In genomic region chr17:63836641-63837040, GRCm38 (mm10) we compare ENCODE assay signal across 23 mouse cellular contexts. TPM values are rescaled to one million over a fixed set of nuclear protein-coding genes. Genes with fewer than 3 reads are reported as not detected.
"Had no signal": no experiment of that assay in that cellular context is flagged by ENCODE, and none has a peak within 500 bp of the region (broad histone marks: within the 10 kb centered on the region; RNA-seq: fewer than 3 reads in every experiment).

No protein-coding gene starts in this region.

- H3K27me3 ChIP-seq: kidney, embryonic 15.5 days; limb, embryonic 12.5 days; limb, embryonic 15.5 days; midbrain, embryonic 15.5 days; neural tube, embryonic 13.5 days; stomach, embryonic 15.5 days had no signal

- H3K36me3 ChIP-seq: kidney, embryonic 15.5 days; limb, embryonic 12.5 days; limb, embryonic 15.5 days; midbrain, embryonic 15.5 days; neural tube, embryonic 13.5 days; stomach, embryonic 15.5 days had no signal

- ATAC-seq: liver, postnatal 0 days; lung, postnatal 0 days; midbrain, embryonic 15.5 days had no signal

- H3K4me2 ChIP-seq: kidney, embryonic 15.5 days; limb, embryonic 12.5 days; limb, embryonic 15.5 days; liver, embryonic 11.5 days; lung, embryonic 14.5 days; midbrain, embryonic 15.5 days; neural tube, embryonic 13.5 days; stomach, embryonic 15.5 days had no signal

- H3K27ac ChIP-seq: kidney, embryonic 15.5 days; left cerebral cortex, adult 2 months; limb, embryonic 12.5 days; limb, embryonic 15.5 days; liver, embryonic 14.5 days; macrophage; midbrain, embryonic 15.5 days; neural tube, embryonic 13.5 days; stomach, embryonic 15.5 days had no signal

- DNase-seq: kidney, adult 8-10 months; kidney, postnatal 10 days; kidney, postnatal 36 days; layer of hippocampus, postnatal 36 days; left cerebral cortex, postnatal 4 days; liver, postnatal 0 days; lung, embryonic 14.5 days; retina, postnatal 1 day; right cerebral cortex, postnatal 14 days; right cerebral cortex, postnatal 4 days; thymus, postnatal 25 days had no signal

- H3K9me3 ChIP-seq: kidney, embryonic 15.5 days; limb, embryonic 15.5 days; midbrain, embryonic 15.5 days; neural tube, embryonic 13.5 days; stomach, embryonic 15.5 days had no signal

- H3K9ac ChIP-seq: kidney, embryonic 15.5 days; limb, embryonic 12.5 days; limb, embryonic 15.5 days; liver, embryonic 14.5 days; liver, postnatal 0 days; lung, embryonic 14.5 days; midbrain, embryonic 15.5 days; neural tube, embryonic 13.5 days; stomach, embryonic 15.5 days had no signal

- H3K4me3 ChIP-seq: kidney, embryonic 15.5 days; left cerebral cortex, adult 2 months; limb, embryonic 12.5 days; limb, embryonic 15.5 days; midbrain, embryonic 15.5 days; myocyte; neural tube, embryonic 13.5 days; stomach, embryonic 15.5 days had no signal

- H3K4me1 ChIP-seq: kidney, embryonic 15.5 days; limb, embryonic 12.5 days; limb, embryonic 15.5 days; stomach, embryonic 15.5 days had no signal

RNA-seq across cellular contexts. Expression of gene A930002H24Rik, which starts 26.9 kb away (rescaled TPM):
- polyA plus RNA-seq: macrophage had no signal
